Mouse (Mus musculus) liver, embryonic 14.5 days (tissue): ENCODE data around the gene Rho. TPM values are rescaled to one million over a fixed set of nuclear protein-coding genes. Genes with fewer than 3 reads are reported as not detected.

Source experiments
- ATAC-seq: fragments of 200-750 bp; cut with Nextera tagmentation; 2 replicates; pipeline ENCODE4 v1.8.0; 2017; ENCODE audit warnings: moderate number of reproducible peaks, mild to moderate bottlenecking, moderate library complexity; ENCODE audit not compliant: insufficient read depth
- DNase-seq, 3 experiments: peaks; one replicate each; pipeline ENCODE4 v3.0.0-alpha.2; 2012 to 2013; ENCODE audit warnings: low read depth in 3 of 3, low spot score in 3 of 3
- H3K27ac ChIP-seq: fragments of 300-500 bp; sonication (generic); 2 replicates; pipeline ENCODE4 v1.5.1; 2014; ENCODE audit warnings: moderate library complexity, mild to moderate bottlenecking, control low read depth, inconsistent platforms
- H3K27me3 ChIP-seq: fragments of 300-500 bp; sonication (generic); 2 replicates; pipeline ENCODE4 v1.6.1; 2014; ENCODE audit warnings: mild to moderate bottlenecking, low read length, moderate library complexity; ENCODE audit not compliant: control insufficient read depth, insufficient read depth
- H3K36me3 ChIP-seq: fragments of 300-500 bp; sonication (generic); replicated peaks from 2 replicates; pipeline ENCODE4 v1.6.1; 2014; ENCODE audit warnings: low read depth; ENCODE audit not compliant: control insufficient read depth, insufficient read depth
- H3K4me1 ChIP-seq, 2 experiments: fragments of 200-500 bp in 1 of 2; fragments of 300-500 bp in 1 of 2; sonication (generic) in 1 of 2; replicated peaks; 2 replicates each; pipeline ENCODE4 v1.6.1; 2012 to 2014; ENCODE audit warnings: antibody characterized with exemption in 1 of 2, inconsistent platforms in 1 of 2, low read length in 1 of 2; ENCODE audit not compliant: control insufficient read depth in 2 of 2, insufficient read depth in 2 of 2
- H3K4me2 ChIP-seq: fragments of 300-500 bp; sonication (generic); 2 replicates; pipeline ENCODE4 v1.6.1; 2014; ENCODE audit warnings: low read depth, mild to moderate bottlenecking, control low read depth, moderate library complexity
- H3K4me3 ChIP-seq, 2 experiments: fragments of 200-500 bp in 1 of 2; fragments of 300-500 bp in 1 of 2; sonication (generic) in 1 of 2; 2 replicates each; pipeline ENCODE4 v1.5.1; 2012 to 2014; ENCODE audit warnings: low read depth in 2 of 2, low read length in 2 of 2, mild to moderate bottlenecking in 2 of 2, control low read depth in 1 of 2, inconsistent platforms in 1 of 2, moderate library complexity in 1 of 2; ENCODE audit not compliant: insufficient read depth in 1 of 2
- H3K9ac ChIP-seq: fragments of 300-500 bp; sonication (generic); replicated peaks from 2 replicates; pipeline ENCODE4 v1.6.1; 2014; ENCODE audit warnings: mild to moderate bottlenecking, control low read depth, moderate library complexity
- H3K9me3 ChIP-seq: fragments of 300-500 bp; sonication (generic); 2 replicates; pipeline ENCODE4 v1.6.1; 2016; ENCODE audit warnings: low read length, mixed read lengths; ENCODE audit not compliant: control insufficient read depth
- CTCF ChIP-seq: IDR thresholded peaks from 2 replicates; pipeline ENCODE4 v1.5.1; 2016; ENCODE audit warnings: antibody characterized with exemption, low read depth, control low read depth
- EP300 ChIP-seq: IDR thresholded peaks from 2 replicates; pipeline ENCODE4 v1.6.1; 2016; ENCODE audit warnings: antibody characterized with exemption, low read depth
- WGBS: fragments of 180-500 bp; shearing (Covaris S2); extraction: QIAGEN DNeasy Blood & Tissue Kit; methylation state at CpG from one replicate; pipeline ENCODE4 v1.1.7; 2014; ENCODE audit not compliant: insufficient replicate concordance; 5-methylcytosine and 5-hydroxymethylcytosine counted together
- polyA plus RNA-seq, 2 experiments: library from polyadenylated mRNA; depleted of rRNA in 1 of 2; stranded (reverse) in 1 of 2; unstranded in 1 of 2; fragments of >200 nt; fragmentation: Nextera tagmentation in 1 of 2; extraction: Ambion mirVana in 1 of 2; gene quantifications; 2 replicates each; pipeline versions ENCODE4 v1.2.1 to v1.2.3; 2012 to 2014

Gene Rho
- polyA plus RNA-seq, 2 experiments = 0.03 TPM; not detected in 1

DNA sequence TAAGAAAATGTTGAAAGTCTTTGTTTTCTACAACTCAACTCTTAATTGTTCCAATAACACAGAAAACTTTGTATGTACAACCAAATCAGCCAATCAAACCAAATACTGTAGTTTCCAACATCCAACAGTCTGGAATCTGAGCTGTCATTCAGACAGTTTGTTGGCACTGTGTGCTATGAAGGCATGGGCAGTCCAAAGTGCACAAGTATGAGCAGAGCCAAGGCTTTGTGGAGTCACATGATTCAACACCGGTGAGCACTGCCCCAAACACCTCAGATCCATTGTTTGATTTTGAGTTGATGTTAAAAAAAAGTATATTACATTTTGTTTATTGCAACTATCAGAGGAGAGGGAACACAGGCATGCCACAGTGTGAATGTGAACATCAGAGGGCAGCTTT, 9.1 kb downstream of the Rho start:
- no peak for ATAC-seq

DNA sequence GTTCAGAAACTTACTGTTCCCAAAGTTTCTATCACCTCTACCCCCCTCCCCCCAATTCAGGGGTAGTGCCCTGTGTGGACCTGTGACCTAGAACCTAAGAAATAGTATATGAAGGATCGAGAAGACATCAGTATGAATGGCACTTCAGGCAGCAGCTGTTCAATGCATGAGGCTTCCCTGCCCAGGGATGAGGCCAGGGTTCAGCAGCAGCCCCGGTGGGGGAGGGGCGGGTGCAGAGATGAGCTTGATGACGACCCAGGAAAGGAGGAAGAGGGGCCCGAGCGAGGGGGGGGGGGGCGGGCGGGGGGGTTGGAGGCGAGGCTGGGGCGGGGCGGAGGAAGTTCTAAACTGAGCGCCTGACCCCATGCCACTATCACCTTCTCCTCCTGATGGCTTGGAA, 9.6 kb downstream of the Rho start:
- Histone ChIP-seq H3K4me3 (no peak overlapping the region), H3K4me1 (peaks cover 0 to 9% of the 10 kb centered on the region in 2 experiments; a peak in 3 of 4 replicates), H3K4me2 (no peak overlapping the region), H3K9ac (no peak overlapping the region), H3K9me3 (no peaks in the 10 kb centered on the region), H3K27me3 (no peaks in the 10 kb centered on the region), H3K36me3 (no peaks in the 10 kb centered on the region), H3K27ac (no peak overlapping the region)
- DNase-seq (no peak), ATAC-seq (no peak)
- TF ChIP-seq CTCF (no peak), EP300 (no peak)
- WGBS = 7% methylated on average over 7 of the region's 12 CpGs

More for the DNA sequence above, 9.1 kb downstream of the Rho start:
- Histone ChIP-seq H3K9me3 (no peaks in the 10 kb centered on the region), H3K36me3 (no peaks in the 10 kb centered on the region), H3K4me2 (no peak overlapping the region), H3K4me3 (no peak overlapping the region), H3K9ac (no peak overlapping the region), H3K27ac (no peak overlapping the region), H3K4me1 (peaks cover 0 to 9% of the 10 kb centered on the region in 2 experiments; a peak in 3 of 4 replicates), H3K27me3 (no peaks in the 10 kb centered on the region)
- 70% methylated on average over 1 of the region's 1 CpGs for WGBS
- no peak for DNase-seq
- no peak for TF ChIP-seq EP300
- no peak for TF ChIP-seq CTCF

DNA sequence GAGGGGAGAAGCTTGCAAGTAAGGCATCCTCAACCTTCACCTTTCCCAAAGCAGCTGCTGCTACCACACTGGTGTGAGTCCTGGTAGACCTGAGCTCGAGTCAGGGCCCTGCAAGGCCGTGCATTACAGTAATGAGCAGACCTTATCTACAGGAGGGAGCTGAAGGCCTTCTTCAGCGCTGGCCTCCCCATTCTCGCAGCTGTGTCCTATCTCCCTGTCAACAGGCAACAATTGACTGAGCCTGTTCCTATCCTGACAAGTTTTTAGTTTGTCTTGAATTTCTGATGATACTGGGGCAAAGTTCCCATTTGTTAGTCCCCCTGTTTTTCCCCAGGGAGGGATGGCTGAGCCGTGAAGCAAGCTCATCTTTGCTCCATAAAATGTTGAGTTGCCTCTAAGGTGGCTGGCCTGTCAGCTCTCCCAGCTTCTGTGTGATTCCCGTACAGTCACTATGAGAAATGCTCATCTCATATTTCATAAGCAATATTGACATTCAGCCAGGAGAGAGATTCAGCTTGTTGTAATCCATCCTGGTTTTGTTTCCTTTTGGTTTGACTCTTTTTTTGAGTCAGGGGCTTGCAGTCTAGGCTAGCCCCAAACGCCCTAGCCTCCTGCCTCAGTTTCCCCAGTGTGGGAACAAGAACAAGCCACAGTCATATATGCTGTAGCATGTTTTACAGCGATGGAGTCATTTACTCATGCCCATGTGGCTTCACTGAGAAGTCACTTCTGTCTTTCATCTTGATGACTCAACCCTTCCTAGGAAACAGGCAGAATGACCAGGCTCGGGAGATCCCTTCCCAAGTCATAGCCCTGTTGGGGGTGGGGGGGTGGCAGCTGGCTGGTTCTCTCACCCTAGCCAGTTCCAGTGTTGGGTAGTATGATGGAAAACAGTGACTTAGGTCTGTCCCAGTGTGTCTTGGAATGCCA, 12.2 kb downstream of the Rho start:
- no peak overlapping the region for H3K4me3 ChIP-seq
- no peak overlapping the region for H3K4me2 ChIP-seq
- H3K27me3 ChIP-seq = no peaks in the 10 kb centered on the region
- ATAC-seq (no peak), DNase-seq (no peak)
- no peak overlapping the region for H3K27ac ChIP-seq
- peaks cover 0 to 9% of the 10 kb centered on the region in 2 experiments; a peak in 3 of 4 replicates for H3K4me1 ChIP-seq
- H3K9me3 ChIP-seq = no peaks in the 10 kb centered on the region
- H3K36me3 ChIP-seq = no peaks in the 10 kb centered on the region
- H3K9ac ChIP-seq = no peak overlapping the region
- no peak for TF ChIP-seq CTCF
- no peak for TF ChIP-seq EP300
- 30% methylated on average over 9 of the region's 9 CpGs for WGBS

DNA sequence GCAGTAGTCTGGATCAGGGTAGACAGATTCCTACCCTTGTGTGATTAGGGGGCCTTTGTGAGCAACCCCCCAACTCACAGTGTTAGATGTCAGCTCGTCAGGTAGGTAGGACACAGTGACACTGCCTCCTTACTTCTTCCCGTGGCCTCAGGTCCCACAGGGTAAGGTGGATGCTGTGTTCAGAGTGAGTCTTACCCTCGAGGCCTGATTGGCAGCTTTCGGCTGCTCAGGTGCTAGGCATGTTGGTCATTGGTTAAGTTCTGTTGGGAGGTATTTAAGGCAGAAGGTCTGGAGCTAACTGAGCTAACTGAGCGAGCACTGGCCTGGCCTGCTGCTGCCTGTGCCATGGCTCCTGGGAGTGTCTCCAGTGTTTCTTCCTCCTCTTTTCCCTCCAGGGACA, 13.1 kb downstream of the Rho start, which contains the start of gene H1foo:
Gene H1foo, plus strand, starts transcription at position 301 of the 400 bp plus-strand sequence.
- DNase-seq (no peak), ATAC-seq (no peak)
- no peaks in the 10 kb centered on the region for H3K27me3 ChIP-seq
- peaks cover 0 to 9% of the 10 kb centered on the region in 2 experiments; a peak in 3 of 4 replicates for H3K4me1 ChIP-seq
- no peak within 1 kb of the TSS for H3K27ac ChIP-seq
- no peak within 1 kb of the TSS for H3K9ac ChIP-seq
- no peaks in the 10 kb centered on the region for H3K9me3 ChIP-seq
- no peak within 1 kb of the TSS for H3K4me2 ChIP-seq
- H3K4me3 ChIP-seq = no peak within 1 kb of the TSS
- TF ChIP-seq EP300 (no peak), CTCF (no peak)
- no peaks in the 10 kb centered on the region for H3K36me3 ChIP-seq
- WGBS = 62% methylated on average over 5 of the region's 5 CpGs

DNA sequence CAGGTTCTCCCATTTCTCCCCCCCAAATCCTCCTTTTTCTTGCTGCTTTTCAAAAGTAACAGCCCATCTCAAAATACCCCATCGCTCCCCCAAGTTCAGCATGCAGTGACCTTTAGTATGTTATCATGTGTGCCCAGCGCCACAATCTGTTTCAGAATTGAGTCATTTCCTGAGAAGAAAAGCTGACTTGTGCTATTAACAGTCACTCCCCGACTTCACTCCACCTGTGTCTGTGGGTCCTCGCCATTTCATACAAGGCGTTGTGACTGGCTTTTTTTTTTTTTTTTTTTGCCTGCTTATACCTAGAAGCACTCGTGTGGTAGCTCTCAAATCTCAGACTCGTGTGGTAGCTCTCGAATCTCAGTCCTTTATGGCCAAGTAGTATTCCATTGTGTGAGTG, 14.1 kb downstream of the Rho start:
- no peak for TF ChIP-seq EP300
- TF ChIP-seq CTCF = no peak
- Histone ChIP-seq H3K4me3 (no peak overlapping the region), H3K27ac (no peak overlapping the region), H3K4me2 (no peak overlapping the region), H3K4me1 (peaks cover 0 to 9% of the 10 kb centered on the region in 2 experiments; a peak in 3 of 4 replicates), H3K36me3 (no peaks in the 10 kb centered on the region), H3K9me3 (no peaks in the 10 kb centered on the region), H3K9ac (no peak overlapping the region), H3K27me3 (no peaks in the 10 kb centered on the region)
- no peak for ATAC-seq
- WGBS = 29% methylated on average over 8 of the region's 8 CpGs
- DNase-seq = no peak
